Mouse (Mus musculus) kidney, postnatal 4 days (tissue): ENCODE measurements around the gene Hunk.

Experiments used
- DNase-seq, 2 experiments: peaks; one replicate each; pipeline ENCODE4 v3.0.0; 2021; ENCODE audit warnings: mixed read lengths in 2 of 2

The Hunk gene

GRCm38 (mm10) chr16:90511551-90512296 is 125.9 kb downstream of the Hunk start:
- peak; percentile 46 to 60 for DNase-seq

DNA sequence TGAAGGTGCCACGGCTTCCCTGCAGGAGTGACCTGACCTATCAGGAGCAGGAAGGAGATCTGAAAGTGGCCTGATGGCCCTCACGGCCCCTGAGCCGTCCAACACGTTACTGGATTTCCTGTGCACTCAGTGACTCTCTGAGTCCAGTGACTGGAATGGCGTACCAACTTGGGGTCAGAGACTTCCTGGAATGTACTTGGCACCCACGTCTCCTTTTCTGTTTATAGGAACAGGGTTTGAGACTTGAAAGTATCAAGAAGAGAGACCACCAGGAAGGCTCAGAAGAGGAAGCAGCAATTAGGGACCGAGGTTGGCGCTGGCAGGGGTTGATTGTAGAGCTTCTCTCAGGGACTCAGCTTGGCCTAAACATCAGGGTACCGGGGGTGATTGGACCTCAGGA is 131.2 kb downstream of the Hunk start:
- no peak for DNase-seq

- no peak for DNase-seq
These were observed 132.4 kb downstream of the Hunk start for GRCm38 (mm10) chr16:90518232-90518631.

- DNase-seq: peak in 1 of 2 experiments; percentile 35
These were observed 133.0 kb downstream of the Hunk start for GRCm38 (mm10) chr16:90518732-90519295.

GRCm38 (mm10) chr16:90521191-90521950 is 135.6 kb downstream of the Hunk start:
- DNase-seq: no peak

DNA sequence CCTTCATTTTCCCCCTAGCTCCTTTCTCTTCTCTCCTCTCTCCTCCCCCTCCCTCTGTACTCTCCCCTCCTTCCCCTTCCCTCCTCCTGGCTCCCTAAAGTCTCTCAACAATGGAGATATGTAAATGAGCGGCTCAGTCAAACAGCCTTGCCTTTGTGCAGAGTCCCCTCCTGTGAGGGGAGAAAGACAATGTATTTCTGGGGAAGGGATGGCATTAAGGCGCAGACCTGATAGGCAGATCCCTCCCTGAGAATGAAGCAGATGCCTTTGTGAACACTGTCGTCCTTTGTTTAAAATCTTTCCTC is 136.1 kb downstream of the Hunk start:
- no peak for DNase-seq

GRCm38 (mm10) chr16:90522575-90522974 is 136.8 kb downstream of the Hunk start:
- DNase-seq: no peak

DNA sequence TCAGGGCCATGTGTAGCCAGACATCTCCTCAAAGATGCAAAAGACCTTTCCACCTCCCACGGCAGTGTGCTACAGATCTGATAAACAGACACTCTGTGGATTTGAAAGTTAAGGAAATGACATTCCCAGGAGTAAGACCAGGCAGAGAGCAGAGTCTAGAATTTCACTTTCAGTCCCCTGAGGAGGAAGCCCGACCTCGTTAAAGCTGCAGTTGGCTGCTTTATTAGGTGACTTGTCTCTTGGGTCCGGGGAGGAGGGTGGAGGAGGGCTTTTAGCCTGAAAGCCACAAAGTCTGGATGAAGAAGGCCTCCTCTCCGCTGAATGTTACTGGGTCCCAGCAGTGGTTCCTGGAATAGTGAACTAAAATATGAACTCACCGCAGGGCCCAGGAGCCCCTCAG is 137.6 kb downstream of the Hunk start:
- DNase-seq: peak; percentile 31 to 44

GRCm38 (mm10) chr16:90523894-90524293 is 138.1 kb downstream of the Hunk start:
- no peak for DNase-seq

DNA sequence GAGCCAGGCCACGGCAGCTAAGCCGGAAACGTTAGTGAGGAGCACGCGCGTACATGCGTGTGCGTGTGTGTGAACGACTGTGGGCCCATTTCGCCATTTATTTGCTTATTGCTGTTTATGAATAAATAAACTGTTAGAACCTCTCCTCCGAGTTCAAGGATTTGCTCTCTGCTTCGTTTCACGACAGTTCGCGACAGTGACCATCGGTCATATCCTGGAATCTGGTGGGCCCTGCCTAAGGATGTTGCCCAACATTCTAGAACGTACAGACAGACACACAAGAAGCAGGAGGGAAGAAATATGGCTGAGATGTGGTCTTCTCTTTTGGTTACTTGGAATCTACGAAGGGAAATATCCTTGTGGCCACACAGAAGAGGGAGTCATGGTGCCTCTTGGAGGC is 138.6 kb downstream of the Hunk start:
- DNase-seq: no peak

DNA sequence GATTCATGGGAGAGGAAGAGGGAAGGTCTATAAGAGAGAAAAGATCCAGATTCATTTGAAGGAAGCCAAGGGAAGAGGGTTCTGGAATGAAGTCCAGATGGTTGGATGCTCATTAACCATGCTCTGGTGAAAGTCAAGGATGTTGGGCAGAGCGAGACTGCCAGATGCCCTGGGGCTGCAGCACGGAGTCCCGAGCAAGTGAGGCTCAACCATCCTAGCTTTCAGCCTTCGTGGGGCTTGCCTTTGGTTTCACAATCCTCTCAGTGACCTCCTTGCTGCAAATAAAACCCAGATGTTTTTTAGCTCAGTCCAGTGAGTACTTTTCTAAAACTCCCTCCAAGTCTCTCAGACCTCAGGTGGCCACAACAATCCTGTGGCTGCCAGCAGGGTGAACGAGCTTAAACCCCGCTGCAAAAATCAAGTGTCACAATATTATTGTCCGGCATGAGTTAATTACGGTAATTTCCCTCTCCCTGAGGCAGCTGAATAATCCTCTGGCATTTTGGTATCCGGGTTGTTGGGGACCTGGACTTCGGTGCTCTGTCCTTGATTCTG is 147.4 kb downstream of the Hunk start:
- no peak for DNase-seq

DNA sequence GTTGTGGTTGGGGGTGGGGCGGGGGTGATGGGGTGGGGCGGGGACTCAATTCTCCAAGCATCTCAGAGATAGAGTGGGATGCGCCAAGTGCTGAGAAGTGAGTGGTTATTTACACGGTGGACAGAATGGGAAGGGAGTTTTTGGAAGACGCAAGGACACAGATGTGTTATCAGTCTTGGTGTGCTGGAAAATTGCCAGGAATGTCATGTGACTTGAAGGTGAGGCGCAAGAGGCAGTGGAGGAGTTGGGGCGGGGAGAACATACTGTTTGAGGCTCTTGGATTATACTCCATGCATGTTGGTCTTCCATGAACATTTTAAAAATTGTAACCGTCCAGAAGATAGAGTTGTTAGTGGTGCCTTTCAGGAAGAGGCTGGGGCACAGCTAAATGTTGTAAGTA is 148.8 kb downstream of the Hunk start:
- DNase-seq: no peak

DNA sequence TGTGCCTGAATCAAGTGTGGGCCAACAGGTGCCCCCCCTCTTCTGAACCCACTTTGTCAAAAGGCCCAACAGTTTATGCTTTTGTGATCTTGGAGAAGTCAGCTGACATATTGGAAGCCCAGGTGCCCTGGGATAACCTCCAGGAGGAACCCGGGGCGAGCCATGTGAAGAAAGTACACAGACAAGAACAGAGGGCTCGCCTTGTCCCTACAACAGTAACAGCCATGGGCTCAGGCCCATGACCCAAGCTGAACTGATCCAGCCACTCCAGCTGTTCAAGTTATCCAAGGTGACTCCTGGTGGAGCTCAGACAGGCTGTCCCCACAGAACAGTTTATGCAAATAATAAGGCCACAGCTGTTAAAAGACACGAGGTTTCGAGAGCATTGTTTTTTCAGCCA is 153.1 kb downstream of the Hunk start:
- no peak for DNase-seq

GRCm38 (mm10) chr16:90541191-90541590 is 155.4 kb downstream of the Hunk start:
- no peak for DNase-seq

- no peak for DNase-seq
These were observed 156.6 kb downstream of the Hunk start for GRCm38 (mm10) chr16:90542383-90542782.

DNA sequence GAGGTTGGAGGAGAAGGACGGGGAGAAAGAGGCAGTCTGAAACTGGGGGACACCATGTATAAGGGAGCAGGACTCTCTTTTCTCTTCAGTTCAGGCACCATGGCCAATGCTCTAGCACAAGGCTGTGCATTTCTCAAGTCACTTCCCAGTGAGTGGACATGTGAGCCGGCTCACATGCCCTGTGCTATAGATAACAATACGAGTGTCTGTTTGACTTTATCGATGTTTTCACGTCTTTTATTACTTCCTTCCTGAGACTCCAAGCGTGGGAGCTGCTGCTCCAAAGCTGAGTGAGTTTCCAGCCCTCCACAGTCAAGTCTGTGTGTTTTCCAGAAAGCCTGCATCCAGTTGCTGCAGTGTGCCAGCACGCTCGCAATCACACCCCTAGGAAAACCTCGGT is 158.4 kb downstream of the Hunk start:
- DNase-seq: peak; percentile 27 to 43

DNA sequence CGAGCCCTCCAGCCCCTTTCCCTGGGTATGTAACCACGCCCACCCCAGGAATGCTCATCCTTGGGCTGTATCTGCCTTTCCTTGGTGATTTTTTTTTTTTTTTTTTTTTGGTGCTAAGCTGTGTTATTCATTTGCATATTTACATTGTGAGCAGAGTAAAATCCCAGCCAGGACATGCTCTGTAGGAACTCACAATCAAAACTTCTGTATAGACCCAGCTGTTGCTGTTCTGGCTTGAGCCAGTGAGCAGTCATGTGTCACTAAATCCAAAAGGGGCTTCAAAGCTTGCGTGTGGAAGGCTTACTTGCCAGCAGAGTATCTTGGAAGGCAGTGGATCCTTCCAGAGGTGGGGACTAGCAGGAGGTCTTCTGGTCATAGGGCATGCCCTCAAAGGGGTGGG is 159.7 kb downstream of the Hunk start:
- DNase-seq: no peak

- DNase-seq: no peak
These were observed 160.8 kb downstream of the Hunk start for GRCm38 (mm10) chr16:90546591-90546990.

DNA sequence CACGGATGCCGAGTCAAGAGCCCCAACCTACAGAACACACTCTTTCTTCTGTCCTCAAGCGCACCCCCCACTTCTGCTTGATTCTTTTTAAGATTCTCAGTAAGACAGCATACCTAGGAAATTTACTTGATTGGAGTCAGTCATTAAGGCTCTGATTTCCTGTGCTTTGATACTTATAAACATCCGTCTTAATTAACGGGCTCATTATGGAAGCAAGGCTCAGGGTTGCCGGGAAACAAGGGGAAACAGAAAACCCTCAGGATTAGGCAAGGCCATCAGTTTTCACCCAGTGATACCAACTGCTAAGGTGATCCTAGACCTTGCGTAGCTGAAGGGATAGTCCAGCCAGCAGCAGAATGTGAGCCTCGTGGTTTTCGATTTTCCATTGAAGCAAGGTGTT is 162.2 kb downstream of the Hunk start:
- no peak for DNase-seq
